Mouse (Mus musculus) embryonic facial prominence, embryonic 12.5 days (tissue): ENCODE data around the gene 1700029I15Rik. TPM values are rescaled to one million over a fixed set of nuclear protein-coding genes. Genes with fewer than 3 reads are reported as not detected.

Experiments
- ATAC-seq: fragments of 200-750 bp; cut with Nextera tagmentation; 2 replicates; pipeline ENCODE4 v1.8.0; 2017; ENCODE audit not compliant: insufficient number of reproducible peaks, insufficient read depth, low FRiP score, low TSS enrichment
- H3K27ac ChIP-seq: fragments of 300-500 bp; sonication (generic); 2 replicates; pipeline ENCODE4 v1.5.1; 2016; ENCODE audit warnings: mild to moderate bottlenecking
- H3K27me3 ChIP-seq: fragments of 300-500 bp; sonication (generic); 2 replicates; pipeline ENCODE4 v1.6.1; 2016; ENCODE audit warnings: mild to moderate bottlenecking, moderate library complexity
- H3K36me3 ChIP-seq: fragments of 300-500 bp; sonication (generic); 2 replicates; pipeline ENCODE4 v1.6.1; 2016; ENCODE audit warnings: mild to moderate bottlenecking
- H3K4me1 ChIP-seq: fragments of 300-500 bp; sonication (generic); 2 replicates; pipeline ENCODE4 v1.6.1; 2016
- H3K4me2 ChIP-seq: fragments of 300-500 bp; sonication (generic); replicated peaks from 2 replicates; pipeline ENCODE4 v1.6.1; 2016; ENCODE audit warnings: mild to moderate bottlenecking, moderate library complexity
- H3K4me3 ChIP-seq: fragments of 300-500 bp; sonication (generic); 2 replicates; pipeline ENCODE4 v1.5.1; 2016; ENCODE audit warnings: mild to moderate bottlenecking
- H3K9ac ChIP-seq: fragments of 300-500 bp; sonication (generic); 2 replicates; pipeline ENCODE4 v1.6.1; 2016; ENCODE audit warnings: mild to moderate bottlenecking, moderate library complexity
- H3K9me3 ChIP-seq: fragments of 300-500 bp; sonication (generic); 2 replicates; pipeline ENCODE4 v1.6.1; 2016; ENCODE audit warnings: mild to moderate bottlenecking, moderate library complexity
- WGBS: fragments of 180-500 bp; shearing (Covaris S2); methylation state at CpG from one replicate; pipeline ENCODE4 v1.1.7; 2016; 5-methylcytosine and 5-hydroxymethylcytosine counted together
- polyA plus RNA-seq: library from polyadenylated mRNA; unstranded; fragments of >200 nt; fragmentation: Nextera tagmentation; extraction: Ambion mirVana; gene quantifications from 2 replicates; pipeline ENCODE4 v1.2.1, GENCODE M21; 2016

1700029I15Rik gene
- polyA plus RNA-seq, 1 experiment from 2014 or later = 4.7 TPM

GRCm38 (mm10) chr2:92375099-92375623 is 7.2 kb upstream of the 1700029I15Rik start:
- peak overlapping the region; percentile 88 for H3K27ac ChIP-seq
- peak overlapping the region; percentile 90 for H3K4me2 ChIP-seq
- no peaks in the 10 kb centered on the region for H3K9me3 ChIP-seq
- ATAC-seq = peak; percentile 93
- H3K9ac ChIP-seq = peak overlapping the region; percentile 73
- peaks cover 21% of the 10 kb centered on the region for H3K27me3 ChIP-seq
- peak overlapping the region; percentile 71 for H3K4me3 ChIP-seq
- WGBS = under 1% methylated on average over 29 of the region's 29 CpGs
- H3K4me1 ChIP-seq = peaks cover 35% of the 10 kb centered on the region
- peaks cover 26% of the 10 kb centered on the region for H3K36me3 ChIP-seq

GRCm38 (mm10) chr2:92375788-92376187 is 6.5 kb upstream of the 1700029I15Rik start:
- ATAC-seq = no peak
- Histone ChIP-seq H3K27me3 (peaks cover 14% of the 10 kb centered on the region), H3K36me3 (peaks cover 31% of the 10 kb centered on the region), H3K4me3 (peak overlapping the region; percentile 71), H3K9ac (peak overlapping the region; percentile 73), H3K4me2 (peak overlapping the region; percentile 90), H3K27ac (no peak overlapping the region), H3K4me1 (peaks cover 29% of the 10 kb centered on the region), H3K9me3 (no peaks in the 10 kb centered on the region)
- WGBS = 10% methylated on average over 10 of the region's 10 CpGs

DNA sequence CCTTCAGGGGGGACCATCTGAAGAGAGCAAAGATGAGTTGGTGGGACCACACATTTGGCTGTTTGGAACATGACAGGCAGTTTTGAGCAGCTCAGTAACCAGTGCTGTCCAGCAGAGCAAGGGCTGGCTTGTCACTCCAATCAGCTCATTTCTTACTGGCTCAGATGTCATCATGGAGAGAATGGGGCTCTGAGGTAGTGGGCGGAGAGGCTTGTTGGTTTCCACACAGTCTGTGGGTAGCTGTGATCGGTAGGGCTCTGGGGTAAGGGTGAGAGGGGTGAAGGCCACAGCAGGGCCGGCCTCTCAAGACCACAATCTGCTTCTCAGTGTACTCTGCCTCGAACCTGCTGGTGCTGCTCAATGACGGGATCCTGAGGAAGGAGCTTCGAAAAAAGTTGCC is 6.0 kb upstream of the 1700029I15Rik start:
- no peak overlapping the region for H3K27ac ChIP-seq
- H3K9ac ChIP-seq = peak overlapping the region; percentile 73; the same call in 1 of the 2 replicates
- WGBS = 90% methylated on average over 6 of the region's 6 CpGs
- peak overlapping the region; percentile 90 for H3K4me2 ChIP-seq
- peak overlapping the region; percentile 71 for H3K4me3 ChIP-seq
- H3K36me3 ChIP-seq = peaks cover 36% of the 10 kb centered on the region
- H3K9me3 ChIP-seq = no peaks in the 10 kb centered on the region
- peaks cover 11% of the 10 kb centered on the region for H3K27me3 ChIP-seq
- peaks cover 25% of the 10 kb centered on the region for H3K4me1 ChIP-seq
- no peak for ATAC-seq

DNA sequence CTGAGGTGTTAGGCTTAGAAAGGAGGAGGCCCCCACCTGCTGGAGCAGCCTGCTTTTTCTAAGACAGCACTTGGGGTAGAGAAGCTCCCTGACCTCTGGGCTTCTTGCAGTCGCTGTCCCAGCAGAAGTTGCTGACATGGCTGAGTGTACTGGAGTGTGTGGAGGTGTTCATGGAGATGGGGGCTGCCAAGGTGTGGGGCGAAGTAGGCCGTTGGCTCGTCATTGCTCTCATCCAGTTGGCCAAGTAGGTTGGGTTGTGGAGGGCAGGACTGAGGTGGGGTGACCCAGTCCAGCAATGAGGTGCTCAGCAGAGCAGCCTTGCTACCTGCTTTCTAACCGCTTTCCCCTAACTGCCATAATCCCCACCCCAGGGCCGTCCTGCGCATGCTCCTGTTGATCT is 5.0 kb upstream of the 1700029I15Rik start:
- Histone ChIP-seq H3K9ac (no peak overlapping the region), H3K27me3 (peaks cover under 1% of the 10 kb centered on the region), H3K27ac (no peak overlapping the region), H3K4me1 (peaks cover 15% of the 10 kb centered on the region), H3K9me3 (no peaks in the 10 kb centered on the region), H3K36me3 (peaks cover 46% of the 10 kb centered on the region), H3K4me2 (no peak overlapping the region), H3K4me3 (no peak overlapping the region)
- WGBS = 90% methylated on average over 7 of the region's 7 CpGs
- ATAC-seq = no peak

- no peak overlapping the region for H3K9ac ChIP-seq
- no peak overlapping the region for H3K4me2 ChIP-seq
- H3K27me3 ChIP-seq = no peaks in the 10 kb centered on the region
- peaks cover 9% of the 10 kb centered on the region for H3K4me1 ChIP-seq
- ATAC-seq = no peak
- 79% methylated on average over 17 of the region's 17 CpGs for WGBS
- peaks cover 71% of the 10 kb centered on the region for H3K36me3 ChIP-seq
- no peaks in the 10 kb centered on the region for H3K9me3 ChIP-seq
- no peak overlapping the region for H3K4me3 ChIP-seq
- H3K27ac ChIP-seq = no peak overlapping the region
Measured at GRCm38 (mm10) chr2:92379783-92380494, 2.4 kb upstream of the 1700029I15Rik start.

GRCm38 (mm10) chr2:92380495-92381050 is 1.8 kb upstream of the 1700029I15Rik start:
- Histone ChIP-seq H3K9me3 (no peaks in the 10 kb centered on the region), H3K4me1 (peaks cover 9% of the 10 kb centered on the region), H3K27me3 (no peaks in the 10 kb centered on the region), H3K27ac (no peak overlapping the region), H3K4me2 (no peak overlapping the region), H3K9ac (no peak overlapping the region), H3K36me3 (peaks cover 77% of the 10 kb centered on the region), H3K4me3 (no peak overlapping the region)
- 70% methylated on average over 6 of the region's 6 CpGs for WGBS
- ATAC-seq = no peak

DNA sequence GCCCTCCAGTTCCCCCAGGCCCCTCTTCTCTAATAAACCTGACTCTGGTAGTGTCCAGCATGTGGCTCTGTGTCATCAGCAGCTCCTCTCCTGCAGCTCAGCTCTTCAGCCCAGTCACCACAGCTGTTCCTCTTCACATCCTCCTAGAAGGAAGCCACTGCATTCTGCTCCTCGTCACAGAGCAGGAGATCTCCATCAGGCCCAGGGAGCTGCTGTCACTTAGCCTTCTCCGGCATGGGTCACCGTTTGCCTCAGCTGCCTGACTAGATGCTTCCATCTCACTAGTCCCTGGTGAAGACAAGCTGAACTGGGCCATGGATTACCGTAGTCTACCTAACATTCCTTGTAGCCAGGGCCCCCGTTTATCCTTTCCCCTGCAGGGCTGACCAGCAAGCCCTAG is 1.2 kb upstream of the 1700029I15Rik start:
- H3K27me3 ChIP-seq = no peaks in the 10 kb centered on the region
- ATAC-seq = no peak
- H3K27ac ChIP-seq = no peak overlapping the region
- H3K4me1 ChIP-seq = peaks cover 4% of the 10 kb centered on the region
- H3K36me3 ChIP-seq = peaks cover 83% of the 10 kb centered on the region
- no peaks in the 10 kb centered on the region for H3K9me3 ChIP-seq
- H3K4me2 ChIP-seq = no peak overlapping the region
- no peak overlapping the region for H3K9ac ChIP-seq
- 79% methylated on average over 5 of the region's 5 CpGs for WGBS
- H3K4me3 ChIP-seq = no peak overlapping the region

GRCm38 (mm10) chr2:92382759-92383158 is 421 bp downstream of the 1700029I15Rik start:
- no peak overlapping the region for H3K9ac ChIP-seq
- peaks cover 4% of the 10 kb centered on the region for H3K4me1 ChIP-seq
- H3K4me2 ChIP-seq = no peak overlapping the region
- H3K4me3 ChIP-seq = no peak overlapping the region
- H3K27me3 ChIP-seq = no peaks in the 10 kb centered on the region
- no peaks in the 10 kb centered on the region for H3K9me3 ChIP-seq
- H3K27ac ChIP-seq = no peak overlapping the region
- WGBS = 81% methylated on average over 4 of the region's 4 CpGs
- H3K36me3 ChIP-seq = peaks cover 96% of the 10 kb centered on the region
- ATAC-seq = no peak

DNA sequence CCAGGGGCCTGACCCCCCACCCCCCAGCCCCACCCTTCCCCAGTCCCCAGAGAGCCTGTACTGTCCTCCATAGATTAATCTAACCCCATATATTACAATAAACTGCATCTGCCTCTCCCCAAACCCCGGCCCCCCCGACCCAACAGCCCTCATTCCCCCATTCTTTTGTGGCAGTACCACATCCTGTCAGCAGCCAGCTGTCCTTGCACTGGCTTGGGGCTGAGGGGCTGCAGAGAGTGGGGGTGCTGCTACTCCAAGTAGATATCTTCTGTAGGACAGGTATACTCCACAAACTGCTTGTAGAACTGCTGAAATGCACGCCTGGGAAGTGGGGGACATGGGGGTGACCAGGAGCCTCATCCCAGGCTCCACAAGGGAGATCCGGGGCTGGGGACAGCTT is 1.8 kb downstream of the 1700029I15Rik start:
- ATAC-seq = no peak
- H3K9ac ChIP-seq = no peak overlapping the region
- H3K36me3 ChIP-seq = peaks cover 82% of the 10 kb centered on the region
- H3K9me3 ChIP-seq = no peaks in the 10 kb centered on the region
- H3K4me1 ChIP-seq = peaks cover 13% of the 10 kb centered on the region
- H3K4me2 ChIP-seq = no peak overlapping the region
- WGBS = 72% methylated on average over 4 of the region's 4 CpGs
- H3K27ac ChIP-seq = no peak overlapping the region
- H3K4me3 ChIP-seq = no peak overlapping the region
- no peaks in the 10 kb centered on the region for H3K27me3 ChIP-seq

- H3K27ac ChIP-seq = no peak overlapping the region
- H3K9me3 ChIP-seq = no peaks in the 10 kb centered on the region
- WGBS = 80% methylated on average over 22 of the region's 22 CpGs
- no peak overlapping the region for H3K4me2 ChIP-seq
- H3K36me3 ChIP-seq = peaks cover 70% of the 10 kb centered on the region
- ATAC-seq = no peak
- peaks cover 22% of the 10 kb centered on the region for H3K4me1 ChIP-seq
- H3K27me3 ChIP-seq = no peaks in the 10 kb centered on the region
- no peak overlapping the region for H3K4me3 ChIP-seq
- H3K9ac ChIP-seq = no peak overlapping the region
Measured at GRCm38 (mm10) chr2:92385113-92386051, 3.0 kb downstream of the 1700029I15Rik start.

GRCm38 (mm10) chr2:92386821-92387570 is 4.7 kb downstream of the 1700029I15Rik start:
- H3K4me1 ChIP-seq = peaks cover 37% of the 10 kb centered on the region
- no peaks in the 10 kb centered on the region for H3K27me3 ChIP-seq
- H3K36me3 ChIP-seq = peaks cover 55% of the 10 kb centered on the region
- no peak for ATAC-seq
- no peaks in the 10 kb centered on the region for H3K9me3 ChIP-seq
- 91% methylated on average over 30 of the region's 30 CpGs for WGBS
- H3K4me3 ChIP-seq = no peak overlapping the region
- H3K4me2 ChIP-seq = no peak overlapping the region
- no peak overlapping the region for H3K27ac ChIP-seq
- H3K9ac ChIP-seq = no peak overlapping the region
